Mouse (Mus musculus): ENCODE results near the gene Alox12e.
"Not testable (repeated sequence)": the region's sequence is repeated elsewhere in the genome, so short reads cannot be mapped to it uniquely, and the experiment has no call there.

GRCm38 (mm10) chr11:70368626-70369025 lies 46.2 kb upstream of the Alox12e start:
- not testable (repeated sequence) for TF ChIP-seq CTCF (IDR thresholded peaks at IDR 0.05; ENCODE audit: borderline replicate concordance, insufficient read depth, low read length); POLR2A (IDR thresholded peaks at IDR 0.05; ENCODE audit: low read depth, low read length)

All from embryonic fibroblast, embryonic 13.5 days (primary cell).